Mouse (Mus musculus): ENCODE results near the gene Naaa.

- no peak for TF ChIP-seq CTCF (IDR thresholded peaks at IDR 0.05; ENCODE audit: insufficient read depth, low read depth, low read length)
- no peak for TF ChIP-seq POLR2A (IDR thresholded peaks at IDR 0.05; ENCODE audit: insufficient read depth, low read depth, low read length)
Measured at GRCm38 (mm10) chr5:92228776-92229175, 49.2 kb downstream of the Naaa start.
